Mouse (Mus musculus): Measurements from ENCODE around the gene Hus1.

- TF ChIP-seq CTCF (IDR thresholded peaks at IDR 0.05; ENCODE audit: low read depth, low read length) (no peak), GATA1 (IDR thresholded peaks at IDR 0.05; ENCODE audit: borderline replicate concordance, low read length) (no peak), GATA2 (IDR thresholded peaks at IDR 0.05; ENCODE audit: borderline replicate concordance, low read depth, low read length) (no peak), TAL1 (conservative IDR thresholded peaks at IDR 0.05; ENCODE audit: low read depth, low read length) (no peak)
Measured at GRCm38 (mm10) chr11:9060029-9060428, 49.0 kb upstream of the Hus1 start.

All from G1E (cell line).